Mouse (Mus musculus): ENCODE data around the gene Cecr2.

GRCm38 (mm10) chr6:120652666-120653065, 13.5 kb upstream of the Cecr2 start:
- no peak for TF ChIP-seq EP300 (IDR thresholded peaks at IDR 0.05; ENCODE audit: low read depth)
- no peak for TF ChIP-seq CTCF (IDR thresholded peaks at IDR 0.05; ENCODE audit: low read depth)

All from liver, postnatal 0 days (tissue).